Mouse (Mus musculus) spleen, adult 2 months (tissue): ENCODE data around the gene Itm2b. TPM values are rescaled to one million over a fixed set of nuclear protein-coding genes. Genes with fewer than 3 reads are reported as not detected.

Experiments used
- DNase-seq, 2 experiments: peaks; one replicate each; pipeline versions ENCODE4 v3.0.0 to v3.0.0-alpha.2; 2012 to 2021; ENCODE audit warnings: low spot score in 2 of 2, low read depth in 1 of 2
- H3K27ac ChIP-seq: fragments of 200-500 bp; 2 replicates; pipeline ENCODE4 v1.5.1; 2012; ENCODE audit warnings: low read length, inconsistent platforms; ENCODE audit not compliant: insufficient read depth
- H3K27me3 ChIP-seq: fragments of 200-500 bp; 2 replicates; pipeline ENCODE4 v1.6.1; 2012; ENCODE audit warnings: mild to moderate bottlenecking, moderate library complexity, low read length, inconsistent platforms; ENCODE audit not compliant: control insufficient read depth, insufficient read depth
- H3K36me3 ChIP-seq: fragments of 200-500 bp; 2 replicates; pipeline ENCODE4 v1.6.1; 2012; ENCODE audit warnings: mild to moderate bottlenecking, low read length, inconsistent platforms; ENCODE audit not compliant: control insufficient read depth, insufficient read depth
- H3K4me1 ChIP-seq: fragments of 200-500 bp; 2 replicates; pipeline ENCODE4 v1.6.1; 2011; ENCODE audit warnings: inconsistent platforms; ENCODE audit not compliant: control insufficient read depth, insufficient read depth, insufficient read length
- H3K4me3 ChIP-seq: fragments of 200-500 bp; 2 replicates; pipeline ENCODE4 v1.5.1; 2011; ENCODE audit warnings: mild to moderate bottlenecking, inconsistent platforms; ENCODE audit not compliant: insufficient read depth, insufficient read length; ENCODE audit errors: extremely low read depth
- CTCF ChIP-seq: fragments of 200-500 bp; IDR thresholded peaks from 2 replicates; pipeline ENCODE4 v1.5.1; 2011; ENCODE audit warnings: mild to moderate bottlenecking, inconsistent platforms; ENCODE audit not compliant: insufficient read depth, insufficient read length, insufficient replicate concordance; ENCODE audit errors: extremely low read depth
- POLR2A ChIP-seq: fragments of 200-500 bp; IDR thresholded peaks from 2 replicates; pipeline ENCODE4 v1.6.1; 2011; ENCODE audit warnings: low read depth, low read length, inconsistent platforms
- WGBS: fragments of 180-500 bp; shearing (Covaris S2); methylation state at CpG from one replicate; pipeline ENCODE4 v1.1.7; 2018; 5-methylcytosine and 5-hydroxymethylcytosine counted together
- polyA plus RNA-seq: library from polyadenylated mRNA; depleted of rRNA; stranded (reverse); fragments of >200 nt; gene quantifications from 2 replicates; pipeline ENCODE4 v1.2.3, GENCODE M21; 2012

Itm2b gene
- polyA plus RNA-seq, 1 experiment, result 567 TPM

GRCm38 (mm10) chr14:73408223-73408845 lies 23.2 kb upstream of the Itm2b start:
- DNase-seq, result no peak
- no peak for TF ChIP-seq POLR2A
- Histone ChIP-seq H3K27me3 (no peaks in the 10 kb centered on the region), H3K27ac (no peak overlapping the region), H3K4me1 (peaks cover 3% of the 10 kb centered on the region; the same call in 1 of the 2 replicates), H3K36me3 (no peaks in the 10 kb centered on the region), H3K4me3 (no peak overlapping the region)
- WGBS, result 29% methylated on average over 4 of the region's 4 CpGs

- H3K27ac ChIP-seq, result no peak overlapping the region
- H3K4me3 ChIP-seq, result no peak overlapping the region
- TF ChIP-seq POLR2A (no peak), CTCF (no peak)
- WGBS, result 91% methylated on average over 3 of the region's 3 CpGs
- no peak for DNase-seq
- peaks cover 18% of the 10 kb centered on the region; the same call in 1 of the 2 replicates for H3K4me1 ChIP-seq
- no peaks in the 10 kb centered on the region for H3K27me3 ChIP-seq
- no peaks in the 10 kb centered on the region for H3K36me3 ChIP-seq
Measured at GRCm38 (mm10) chr14:73404016-73404415, 18.9 kb upstream of the Itm2b start.

DNA sequence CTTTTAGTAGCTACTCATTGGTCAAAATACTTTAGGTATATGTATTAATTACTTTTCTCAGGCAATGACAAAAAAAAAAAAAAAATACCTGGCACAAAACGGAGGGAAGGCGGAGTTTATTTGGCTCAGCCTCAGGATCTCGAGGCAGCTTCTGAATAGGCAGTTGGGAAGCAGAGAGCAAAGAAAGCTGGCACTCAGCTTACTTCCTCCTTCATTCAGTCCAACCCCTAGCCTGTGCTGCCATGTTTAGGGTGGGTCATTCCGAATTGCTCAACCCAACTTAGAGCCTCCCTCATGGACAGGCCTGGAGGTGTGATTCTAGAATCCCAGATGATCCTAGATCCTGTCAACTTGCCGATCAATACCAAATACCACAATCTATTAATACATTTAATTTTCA lies 18.3 kb upstream of the Itm2b start:
- H3K27ac ChIP-seq, result no peak overlapping the region; the same call in 1 of the 2 replicates
- H3K27me3 ChIP-seq, result no peaks in the 10 kb centered on the region
- no peaks in the 10 kb centered on the region for H3K36me3 ChIP-seq
- 66% methylated on average over 5 of the region's 5 CpGs for WGBS
- no peak for DNase-seq
- H3K4me3 ChIP-seq, result no peak overlapping the region
- H3K4me1 ChIP-seq, result peaks cover 17% of the 10 kb centered on the region; the same call in 1 of the 2 replicates
- TF ChIP-seq CTCF (no peak), POLR2A (no peak)

DNA sequence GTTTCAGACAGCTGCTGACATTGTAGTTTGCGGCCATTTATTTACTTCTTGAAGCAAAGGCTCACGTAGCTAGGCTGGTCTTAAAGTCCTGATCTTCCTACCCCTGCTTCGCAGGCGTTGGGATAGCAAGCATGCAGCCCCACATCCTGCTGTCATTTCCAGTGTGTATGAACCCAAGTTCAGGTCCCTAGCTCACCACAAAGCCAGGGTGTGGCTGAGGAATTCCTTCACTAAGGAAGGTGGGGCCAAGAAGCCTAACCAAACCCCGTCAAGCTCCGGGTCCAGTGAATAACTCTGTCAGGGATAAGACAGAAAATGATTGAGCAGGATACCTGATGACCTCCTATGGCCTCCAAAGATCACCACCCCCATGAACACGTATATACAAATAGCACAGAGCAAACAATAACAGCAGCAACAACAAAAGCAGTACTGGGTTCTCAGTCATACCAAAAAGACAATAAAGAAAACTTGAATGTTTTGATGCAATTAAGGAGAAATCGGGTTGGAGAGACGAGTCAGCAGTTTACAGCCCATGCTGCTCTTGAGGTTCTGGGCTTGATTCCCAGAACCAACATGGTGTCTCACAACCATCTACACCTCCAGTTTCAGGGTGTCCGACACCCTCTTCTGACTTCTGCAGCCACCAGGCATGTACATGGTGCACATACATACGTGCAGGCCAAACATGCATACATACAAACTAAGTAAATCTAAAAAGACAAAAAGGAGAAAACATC lies 17.4 kb upstream of the Itm2b start:
- Histone ChIP-seq H3K4me3 (no peak overlapping the region), H3K27ac (peak overlapping the region; percentile 10; the same call in 1 of the 2 replicates), H3K36me3 (no peaks in the 10 kb centered on the region), H3K4me1 (peaks cover 15% of the 10 kb centered on the region; the same call in 1 of the 2 replicates), H3K27me3 (no peaks in the 10 kb centered on the region)
- 53% methylated on average over 11 of the region's 11 CpGs for WGBS
- DNase-seq, result no peak
- TF ChIP-seq CTCF (no peak), POLR2A (no peak)

GRCm38 (mm10) chr14:73401408-73401807 lies 16.3 kb upstream of the Itm2b start:
- no peak for DNase-seq
- TF ChIP-seq CTCF (no peak), POLR2A (no peak)
- Histone ChIP-seq H3K4me1 (peaks cover 15% of the 10 kb centered on the region; the same call in 1 of the 2 replicates), H3K4me3 (no peak overlapping the region), H3K27ac (no peak overlapping the region), H3K36me3 (no peaks in the 10 kb centered on the region), H3K27me3 (no peaks in the 10 kb centered on the region)
- WGBS, result 17% methylated on average over 3 of the region's 3 CpGs

DNA sequence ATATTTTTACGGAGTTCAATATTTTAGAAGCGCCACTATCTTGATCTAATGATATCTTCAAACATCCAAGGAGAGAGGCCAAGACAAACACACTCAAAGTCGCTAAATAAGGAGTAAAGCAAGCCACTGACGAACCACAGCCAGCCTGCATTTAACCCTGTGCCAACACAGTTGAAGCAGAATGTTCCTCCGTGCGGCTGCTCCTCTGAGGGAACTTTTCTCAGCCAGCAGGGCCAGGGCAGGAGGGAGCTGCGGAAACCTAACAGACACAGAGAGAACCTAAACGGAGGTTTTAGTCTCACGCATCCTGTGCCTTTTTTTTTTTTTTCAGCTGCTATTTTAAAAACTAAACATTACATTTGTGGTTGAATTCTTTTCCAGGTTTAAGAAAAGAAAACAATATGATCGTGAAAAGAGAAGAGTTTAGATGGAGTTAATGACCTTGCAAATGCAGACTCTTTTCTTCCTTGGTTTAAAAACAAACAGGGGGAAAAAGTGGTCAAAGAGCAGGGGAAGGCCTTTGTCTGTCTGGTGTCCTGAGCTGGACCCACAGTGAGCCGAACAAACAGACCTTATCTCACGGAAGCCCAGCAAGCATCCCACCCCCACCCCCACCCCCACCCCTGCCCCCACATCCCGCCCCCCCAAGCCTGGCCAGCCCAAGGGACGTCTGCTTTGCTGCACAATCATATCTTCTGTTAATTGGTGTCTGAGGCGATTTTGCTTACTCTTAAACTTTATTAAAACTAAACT lies 15.0 kb upstream of the Itm2b start:
- Histone ChIP-seq H3K27ac (no peak overlapping the region), H3K27me3 (no peaks in the 10 kb centered on the region), H3K4me1 (peaks cover 15% of the 10 kb centered on the region; the same call in 1 of the 2 replicates), H3K4me3 (no peak overlapping the region), H3K36me3 (no peaks in the 10 kb centered on the region)
- 32% methylated on average over 15 of the region's 15 CpGs for WGBS
- DNase-seq, result no peak
- TF ChIP-seq CTCF, result no peak
- TF ChIP-seq POLR2A, result no peak
